Mouse (Mus musculus) CH12.LX (cell line): ENCODE results near the gene Ccdc63. TPM values are rescaled to one million over a fixed set of nuclear protein-coding genes. Genes with fewer than 3 reads are reported as not detected.

Experiments
- DNase-seq: peaks from one replicate; pipeline ENCODE4 v3.0.0-alpha.2; 2013; ENCODE audit errors: extremely low read depth
- H3K27ac ChIP-seq: 2 replicates; pipeline ENCODE4 v1.5.1; 2012; ENCODE audit warnings: low read depth, mild to moderate bottlenecking, control low read depth, moderate library complexity; ENCODE audit not compliant: insufficient read depth
- H3K27me3 ChIP-seq: replicated peaks from 2 replicates; pipeline ENCODE3; 2012; ENCODE audit warnings: inconsistent platforms
- H3K36me3 ChIP-seq, 2 experiments: replicated peaks in 1 of 2; 2 replicates each; pipeline versions ENCODE3 to v1.6.1; 2012; ENCODE audit warnings: inconsistent platforms in 1 of 2, low read length in 1 of 2, mild to moderate bottlenecking in 1 of 2, mixed read lengths in 1 of 2, moderate library complexity in 1 of 2; ENCODE audit not compliant: control insufficient read depth in 1 of 2, insufficient read depth in 1 of 2
- H3K4me1 ChIP-seq, 2 experiments: 2 replicates each; pipeline ENCODE4 v1.6.1; 2012; ENCODE audit warnings: inconsistent platforms in 1 of 2, moderate library complexity in 1 of 2; ENCODE audit not compliant: insufficient read depth in 2 of 2, control insufficient read depth in 1 of 2
- H3K4me2 ChIP-seq: 2 replicates; pipeline ENCODE4 v1.6.1; 2012; ENCODE audit warnings: low read depth, mild to moderate bottlenecking, control low read depth; ENCODE audit not compliant: poor library complexity, insufficient read depth, severe bottlenecking
- H3K4me3 ChIP-seq, 3 experiments: fragments of 150-350 bp in 1 of 3; sonication (generic) in 1 of 3; replicated peaks in 1 of 3; 2 replicates each; pipeline versions ENCODE3 to v1.5.1; 2011 to 2012; ENCODE audit warnings: low read depth in 2 of 3, low read length in 2 of 3, mild to moderate bottlenecking in 2 of 3, moderate library complexity in 2 of 3, control low read depth in 1 of 3, improper control_type of control experiment in 1 of 3, inconsistent platforms in 1 of 3, mixed read lengths in 1 of 3; ENCODE audit not compliant: poor library complexity in 1 of 3
- H3K79me2 ChIP-seq: replicated peaks from 2 replicates; pipeline ENCODE4 v1.6.1; 2012; ENCODE audit warnings: mild to moderate bottlenecking, moderate library complexity; ENCODE audit not compliant: control insufficient read depth, poor library complexity, insufficient read depth, severe bottlenecking; ENCODE audit errors: extremely low read depth
- H3K9ac ChIP-seq: 2 replicates; pipeline ENCODE4 v1.6.1; 2012; ENCODE audit warnings: low read depth, mild to moderate bottlenecking, control low read depth, moderate library complexity; ENCODE audit not compliant: insufficient read depth
- H3K9me3 ChIP-seq: replicated peaks from 2 replicates; pipeline ENCODE3; 2012; ENCODE audit warnings: low read length, inconsistent platforms, mixed read lengths
- CHD1 ChIP-seq: IDR thresholded peaks from 2 replicates; pipeline ENCODE4 v1.6.1; 2012; ENCODE audit warnings: low read depth, low read length, improper control_type of control experiment, inconsistent platforms
- CHD2 ChIP-seq: IDR thresholded peaks from 2 replicates; pipeline ENCODE4 v1.6.1; 2011; ENCODE audit warnings: low read length, improper control_type of control experiment
- CTCF ChIP-seq, 2 experiments: IDR thresholded peaks in 1 of 2; conservative IDR thresholded peaks in 1 of 2; 2 replicates each; pipeline ENCODE4 v1.5.1; 2011 to 2012; ENCODE audit warnings: low read depth in 2 of 2, low read length in 2 of 2, improper control_type of control experiment in 1 of 2, inconsistent platforms in 1 of 2, mild to moderate bottlenecking in 1 of 2, moderate library complexity in 1 of 2
- E2F4 ChIP-seq: IDR thresholded peaks from 2 replicates; pipeline ENCODE4 v1.6.1; 2011; ENCODE audit warnings: low read depth, low read length, improper control_type of control experiment; ENCODE audit not compliant: insufficient replicate concordance
- ELF1 ChIP-seq: IDR thresholded peaks from 2 replicates; pipeline ENCODE4 v1.6.1; 2014; ENCODE audit warnings: low read depth, mild to moderate bottlenecking, inconsistent platforms, low read length, improper control_type of control experiment
- ETS1 ChIP-seq: conservative IDR thresholded peaks from 2 replicates; pipeline ENCODE4 v1.6.1; 2012; ENCODE audit warnings: low read depth, mild to moderate bottlenecking, inconsistent platforms, low read length, improper control_type of control experiment, moderate library complexity
- GABPA ChIP-seq: IDR thresholded peaks from 2 replicates; pipeline ENCODE4 v1.6.1; 2012; ENCODE audit warnings: low read depth, low read length, improper control_type of control experiment, inconsistent platforms; ENCODE audit not compliant: insufficient replicate concordance
- IRF4 ChIP-seq: IDR thresholded peaks from 2 replicates; pipeline ENCODE4 v1.6.1; 2014; ENCODE audit warnings: low read depth, mild to moderate bottlenecking, inconsistent platforms, low read length, improper control_type of control experiment
- JUND ChIP-seq: conservative IDR thresholded peaks from 2 replicates; pipeline ENCODE4 v1.6.1; 2011; ENCODE audit warnings: low read depth, low read length, improper control_type of control experiment
- MAFK ChIP-seq: IDR thresholded peaks from 2 replicates; pipeline ENCODE4 v1.6.1; 2011; ENCODE audit warnings: low read length, improper control_type of control experiment; ENCODE audit not compliant: insufficient replicate concordance
- MAX ChIP-seq: IDR thresholded peaks from 2 replicates; pipeline ENCODE4 v1.6.1; 2011; ENCODE audit warnings: low read length, improper control_type of control experiment
- MEF2A ChIP-seq: IDR thresholded peaks from 2 replicates; pipeline ENCODE4 v1.6.1; 2014; ENCODE audit warnings: low read depth, mild to moderate bottlenecking, inconsistent platforms, low read length, improper control_type of control experiment, borderline replicate concordance
- MXI1 ChIP-seq: IDR thresholded peaks from 2 replicates; pipeline ENCODE4 v1.6.1; 2011; ENCODE audit warnings: mild to moderate bottlenecking, low read depth, low read length, improper control_type of control experiment
- MYC ChIP-seq: IDR thresholded peaks from 2 replicates; pipeline ENCODE4 v1.6.1; 2011; ENCODE audit warnings: low read depth, mild to moderate bottlenecking, improper control_type of control experiment, low read length
- NRF1 ChIP-seq: IDR thresholded peaks from 2 replicates; pipeline ENCODE4 v1.6.1; 2014; ENCODE audit warnings: low read depth, mild to moderate bottlenecking, inconsistent platforms, low read length, improper control_type of control experiment, moderate library complexity
- PAX5 ChIP-seq: IDR thresholded peaks from 2 replicates; pipeline ENCODE4 v1.6.1; 2012; ENCODE audit warnings: low read length, inconsistent platforms, mixed read lengths
- POLR2A ChIP-seq: IDR thresholded peaks from 2 replicates; pipeline ENCODE4 v1.6.1; 2011; ENCODE audit warnings: low read depth, mild to moderate bottlenecking, improper control_type of control experiment, low read length
- RAD21 ChIP-seq: IDR thresholded peaks from 2 replicates; pipeline ENCODE4 v1.6.1; 2011; ENCODE audit warnings: low read depth, mild to moderate bottlenecking, low read length, improper control_type of control experiment, moderate library complexity
- RCOR1 ChIP-seq: conservative IDR thresholded peaks from 2 replicates; pipeline ENCODE4 v1.6.1; 2012; ENCODE audit warnings: low read depth, mild to moderate bottlenecking, inconsistent platforms, low read length, improper control_type of control experiment
- SIN3A ChIP-seq: IDR thresholded peaks from 2 replicates; pipeline ENCODE4 v1.6.1; 2012; ENCODE audit warnings: low read length, improper control_type of control experiment, inconsistent platforms
- SMC3 ChIP-seq: IDR thresholded peaks from 2 replicates; pipeline ENCODE4 v1.6.1; 2011; ENCODE audit warnings: low read depth, low read length, improper control_type of control experiment
- TBP ChIP-seq: conservative IDR thresholded peaks from 2 replicates; pipeline ENCODE4 v1.6.1; 2011; ENCODE audit warnings: low read depth, low read length, improper control_type of control experiment
- UBTF ChIP-seq: IDR thresholded peaks from 2 replicates; pipeline ENCODE4 v1.6.1; 2012; ENCODE audit warnings: low read depth, mild to moderate bottlenecking, inconsistent platforms, low read length, improper control_type of control experiment, moderate library complexity
- USF1 ChIP-seq: IDR thresholded peaks from 2 replicates; pipeline ENCODE4 v1.6.1; 2014; ENCODE audit warnings: low read depth, mild to moderate bottlenecking, inconsistent platforms, low read length, improper control_type of control experiment
- ZC3H11A ChIP-seq: IDR thresholded peaks from 2 replicates; pipeline ENCODE4 v1.6.1; 2012; ENCODE audit warnings: low read depth, mild to moderate bottlenecking, inconsistent platforms, low read length, improper control_type of control experiment
- ZKSCAN1 ChIP-seq: IDR thresholded peaks from 2 replicates; pipeline ENCODE4 v1.6.1; 2012; ENCODE audit warnings: low read depth, inconsistent platforms, low read length, improper control_type of control experiment, borderline replicate concordance
- ZMIZ1 ChIP-seq: IDR thresholded peaks from 2 replicates; pipeline ENCODE4 v1.6.1; 2012; ENCODE audit warnings: low read depth, mild to moderate bottlenecking, inconsistent platforms, low read length, improper control_type of control experiment
- dilution Hi-C: fragments of 300-500 bp; cut with MboI; formaldehyde crosslinking; loops from 2 replicates; pipeline ENCODE4 v1.14.3; 2020; ENCODE audit warnings: low sequenced_read_pairs; ENCODE audit not compliant: extremely low pct_unique_long_range_greater_than_20kb, extremely low pct_ligation_motif_present
- in situ Hi-C: fragments of 300-500 bp; cut with MboI; formaldehyde crosslinking; loops from 3 replicates; pipeline ENCODE4 v1.14.3; 2019; ENCODE audit warnings: low sequenced_read_pairs, low pct_ligation_motif_present, low pct_unique_long_range_greater_than_20kb, mixed read lengths
- polyA plus RNA-seq: library from polyadenylated mRNA; unstranded; fragments of >175 nt; gene quantifications from 2 replicates; pipeline ENCODE4 v1.2.1, GENCODE M21; 2012; ENCODE audit warnings: low read depth; ENCODE audit not compliant: insufficient read length
- total RNA-seq, 2 experiments: library from RNA; depleted of rRNA; stranded (reverse); fragments of 300-350 nt in 1 of 2; fragments of >200 nt in 1 of 2; gene quantifications; 2 replicates each; pipeline ENCODE4 v1.2.3; 2012 to 2014

Gene Ccdc63
- total and polyA plus RNA-seq, 3 experiments, result 0.39 to 0.70 (median 0.47) TPM

DNA sequence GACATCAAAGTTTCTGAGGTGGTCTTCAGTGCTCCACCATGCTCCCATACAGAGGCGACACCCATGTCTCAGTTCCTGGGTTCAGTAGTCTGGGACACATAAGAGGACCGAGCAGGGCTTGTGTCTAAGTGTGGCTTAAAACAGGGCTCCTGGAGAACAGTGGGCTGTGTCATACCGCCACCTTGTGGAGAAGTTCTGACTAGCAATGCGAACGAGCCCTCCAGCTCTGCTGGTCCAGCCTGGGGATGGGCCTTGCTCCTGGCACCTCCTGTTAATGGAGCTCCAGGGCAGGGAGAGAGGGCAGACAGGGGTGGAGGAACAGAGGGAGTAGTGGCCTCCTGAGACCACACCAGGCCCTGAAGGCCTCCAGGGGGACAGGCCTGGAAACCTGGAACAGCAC is 51.7 kb downstream of the Ccdc63 start:
- H3K4me3 ChIP-seq, result no peak overlapping the region
- DNase-seq, result peak; percentile 80
- TF ChIP-seq RAD21 (peak; percentile 96), ZMIZ1 (no peak), PAX5 (no peak), GABPA (no peak), MEF2A (no peak), IRF4 (no peak), ETS1 (no peak), JUND (no peak), ELF1 (no peak), CHD1 (no peak), ZKSCAN1 (no peak), MAFK (no peak), MXI1 (no peak), MYC (no peak), RCOR1 (no peak), UBTF (no peak), CHD2 (no peak), TBP (no peak), CTCF (conservative IDR thresholded peaks at IDR 0.05 in 1 of 2, IDR thresholded peaks at IDR 0.05 in 1 of 2; ENCODE audit: low read depth in 2 of 2, low read length in 2 of 2) (peak; percentile 58 to 94; a peak in 3 of 4 replicates), POLR2A (no peak), MAX (no peak), E2F4 (no peak), USF1 (no peak), SIN3A (no peak), NRF1 (no peak), SMC3 (peak; percentile 86), ZC3H11A (peak; percentile 8; the same call in 1 of the 2 replicates)
- TF ChIP-seq, all 38 proteins: peak for 4
- Histone ChIP-seq H3K27me3 (peaks cover 58% of the 10 kb centered on the region), H3K36me3 (no peaks in the 10 kb centered on the region), H3K9me3 (peaks cover 17% of the 10 kb centered on the region), H3K9ac (no peak overlapping the region), H3K4me2 (no peak overlapping the region), H3K4me1 (peaks cover 2 to 6% of the 10 kb centered on the region in 2 experiments; a peak in 2 of 4 replicates), H3K27ac (no peak overlapping the region), H3K79me2 (no peaks in the 10 kb centered on the region)
- dilution Hi-C loops, result no loop called here
- in situ Hi-C loops, result loop anchor here (5.0 kb wide), 1 partner anchor 142 kb away; no protein-coding TSS in a partner anchor
